Mouse (Mus musculus) myocyte (in vitro differentiated cells): ENCODE results near the gene Krt8.

Experiments
- CEBPB ChIP-seq: IDR thresholded peaks from 2 replicates; pipeline ENCODE4 v1.6.1; 2011; ENCODE audit warnings: mild to moderate bottlenecking, moderate library complexity; ENCODE audit not compliant: poor library complexity, insufficient read depth, severe bottlenecking
- E2F4 ChIP-seq: IDR thresholded peaks from one replicate; pipeline ENCODE4 v1.6.1; 2011; ENCODE audit warnings: mild to moderate bottlenecking, control low read depth, moderate library complexity; ENCODE audit not compliant: insufficient read depth
- MAX ChIP-seq: IDR thresholded peaks from one replicate; pipeline ENCODE4 v1.6.1; 2011; ENCODE audit warnings: low read depth, mild to moderate bottlenecking, control low read depth
- POLR2A ChIP-seq: IDR thresholded peaks from one replicate; pipeline ENCODE4 v1.6.1; 2011; ENCODE audit warnings: low read depth, mild to moderate bottlenecking, control low read depth, moderate library complexity; ENCODE audit not compliant: insufficient read length
- TCF12 ChIP-seq: IDR thresholded peaks from one replicate; pipeline ENCODE4 v1.6.1; 2011; ENCODE audit warnings: mild to moderate bottlenecking, control low read depth; ENCODE audit not compliant: poor library complexity, insufficient read depth, severe bottlenecking
- USF1 ChIP-seq: IDR thresholded peaks from one replicate; pipeline ENCODE4 v1.6.1; 2011; ENCODE audit warnings: low read depth, mild to moderate bottlenecking, control low read depth, moderate library complexity

DNA sequence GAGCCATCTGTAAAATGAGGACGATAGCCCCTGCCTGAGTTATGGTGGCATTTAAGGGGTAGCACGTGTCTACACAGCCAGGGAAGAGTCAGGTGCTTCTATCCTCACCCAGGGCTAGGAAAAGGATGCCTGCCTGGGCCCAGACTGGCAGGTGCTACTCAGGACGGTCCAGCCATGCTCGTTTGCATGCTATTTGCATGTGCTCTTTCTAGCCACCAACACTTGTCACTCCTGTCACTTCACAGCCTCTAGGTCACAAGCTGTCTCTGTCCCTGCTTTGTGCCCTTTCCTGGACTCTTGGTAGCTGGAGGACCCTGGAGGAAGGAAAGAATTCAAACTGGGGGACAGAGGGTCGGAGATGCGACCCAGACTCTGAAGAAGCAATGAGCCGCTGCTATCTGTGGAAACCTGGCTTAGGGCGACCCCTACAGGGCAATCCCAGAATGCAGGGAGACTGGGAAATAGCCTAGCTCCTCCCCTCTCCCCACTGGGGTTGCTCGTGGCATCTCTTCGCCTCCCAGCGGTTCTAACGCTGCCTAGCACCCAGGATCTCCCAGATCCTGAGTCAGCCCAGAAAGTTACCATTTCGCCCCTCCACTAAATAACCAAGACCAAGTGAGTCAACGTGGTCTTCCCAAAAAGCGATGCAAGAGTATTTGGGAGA is 30.7 kb downstream of the Krt8 start:
- TF ChIP-seq POLR2A (no peak), USF1 (no peak), MAX (no peak), TCF12 (no peak), E2F4 (no peak), CEBPB (no peak)
